Mouse (Mus musculus) C2C12 (cell line): ENCODE results near the gene Ctdspl.

Experiments used
- CEBPB ChIP-seq: IDR thresholded peaks from one replicate; pipeline ENCODE4 v1.6.1; 2011; ENCODE audit warnings: low read depth, mild to moderate bottlenecking, control low read depth, moderate library complexity
- CTCF ChIP-seq: IDR thresholded peaks from one replicate; pipeline ENCODE4 v1.5.1; 2011; ENCODE audit not compliant: control insufficient read depth, insufficient read depth, insufficient read length
- MAX ChIP-seq: IDR thresholded peaks from one replicate; pipeline ENCODE4 v1.6.1; 2011; ENCODE audit warnings: mild to moderate bottlenecking, control low read depth
- MYOG ChIP-seq: IDR thresholded peaks from one replicate; pipeline ENCODE4 v1.6.1; 2011; ENCODE audit not compliant: control insufficient read depth, insufficient read length; ENCODE audit errors: extremely low read depth
- USF1 ChIP-seq: IDR thresholded peaks from one replicate; pipeline ENCODE4 v1.6.1; 2011; ENCODE audit warnings: low read depth, mild to moderate bottlenecking, control low read depth, moderate library complexity

- TF ChIP-seq CTCF, result no peak
- no peak for TF ChIP-seq MYOG
- no peak for TF ChIP-seq USF1
- no peak for TF ChIP-seq MAX
- no peak for TF ChIP-seq CEBPB
Observed at GRCm38 (mm10) chr9:118921926-118922325, 4.3 kb upstream of the Ctdspl start.
